Mouse (Mus musculus): ENCODE results near the gene Trappc3. TPM values are rescaled to one million over a fixed set of nuclear protein-coding genes. Genes with fewer than 3 reads are reported as not detected.
A peak's percentile ranks its signal among the peaks of the same experiment; 100 is the strongest.

Trappc3 gene
- polyA plus RNA-seq, 1 experiment: 29.6 TPM

DNA sequence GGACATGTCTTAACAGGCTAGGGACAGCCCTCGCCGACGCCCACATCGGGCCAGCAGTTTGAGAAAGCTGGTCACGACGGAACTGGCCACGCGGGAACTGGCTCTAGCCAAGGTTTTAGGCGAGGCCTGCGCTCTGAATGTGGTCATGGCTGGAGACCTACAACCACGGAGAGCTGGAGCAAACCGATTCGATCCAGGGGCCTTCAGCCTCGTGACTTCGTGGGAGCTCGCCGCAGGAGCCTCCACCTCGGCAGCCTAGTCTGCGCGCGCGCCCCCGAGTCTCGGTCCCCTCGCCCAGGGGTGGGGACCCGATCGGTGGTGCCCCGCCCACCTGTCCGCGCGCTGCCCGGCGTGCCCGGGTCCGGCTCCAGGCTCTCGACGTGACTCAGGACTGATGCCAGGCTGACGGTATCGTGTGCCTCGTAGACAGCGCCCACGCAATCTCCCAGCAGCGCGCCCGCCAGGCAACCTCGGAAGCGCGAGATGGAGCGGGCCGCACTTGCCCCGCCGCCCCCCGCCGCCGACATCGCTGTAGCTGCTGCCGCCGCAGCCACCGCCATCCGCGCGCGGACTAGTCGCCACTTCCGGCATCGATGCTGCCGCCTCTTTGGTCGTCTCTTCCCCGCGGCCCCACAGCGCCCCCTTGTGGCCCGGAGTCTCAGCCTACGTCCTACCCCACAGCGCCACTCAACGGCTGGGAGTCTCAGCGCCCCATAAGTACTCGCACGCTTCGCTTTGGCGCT lies 59.2 kb downstream of the Trappc3 start, which contains the start of gene Adprhl2:
Gene Adprhl2, minus strand, starts transcription at position 593 of the 743 bp plus-strand sequence.
- H3K4me3 ChIP-seq (replicated peaks): peak within 1 kb of the TSS; percentile 99
- peak; percentile 57; the same call in 1 of the 2 replicates for TF ChIP-seq FLI1 (IDR thresholded peaks at IDR 0.05; ENCODE audit: low read length)
- no peak for TF ChIP-seq GATA1 (IDR thresholded peaks at IDR 0.05; ENCODE audit: borderline replicate concordance, low read length)
- H3K4me1 ChIP-seq: peaks cover 44% of the 10 kb centered on the region
- H3K36me3 ChIP-seq (replicated peaks; ENCODE audit: low read length): peaks cover 37% of the 10 kb centered on the region
- H3K9me3 ChIP-seq: no peaks in the 10 kb centered on the region
- H3K27me3 ChIP-seq (replicated peaks): peaks cover 23% of the 10 kb centered on the region

DNA sequence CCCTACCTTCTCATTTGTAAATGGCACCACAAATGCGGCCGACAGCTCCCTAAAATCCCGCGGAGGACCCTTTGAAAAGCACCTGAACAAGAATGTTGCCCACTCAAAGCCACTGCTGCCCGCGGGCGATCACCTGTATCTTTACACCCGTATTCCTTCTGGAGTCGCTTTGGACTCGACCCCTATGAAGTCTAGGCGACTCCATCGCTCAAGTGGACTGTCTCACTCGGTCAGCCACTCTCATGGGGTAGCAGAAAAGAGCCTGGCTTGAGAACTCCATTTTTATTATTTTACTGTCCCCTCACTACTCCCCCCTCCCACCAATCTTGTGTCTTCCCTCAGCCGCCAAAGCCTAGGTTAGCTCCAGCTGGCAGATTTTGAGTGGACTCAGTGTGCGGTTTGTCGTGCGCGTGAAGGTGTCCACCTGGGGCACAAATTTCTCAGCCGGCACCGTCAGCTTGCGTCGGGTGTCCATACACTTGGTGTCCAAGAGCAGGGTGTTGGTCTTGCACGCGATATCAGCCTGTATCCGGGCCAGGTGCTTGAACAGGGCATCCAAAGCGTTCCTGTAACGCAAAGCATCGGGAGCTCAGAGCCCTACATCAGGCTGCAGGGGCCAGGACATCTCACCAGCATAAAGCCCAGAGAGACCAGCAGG lies 59.9 kb downstream of the Trappc3 start:
- Histone ChIP-seq H3K36me3 (replicated peaks; ENCODE audit: low read length) (peaks cover 30% of the 10 kb centered on the region), H3K9me3 (no peaks in the 10 kb centered on the region), H3K4me1 (peaks cover 41% of the 10 kb centered on the region), H3K4me3 (replicated peaks) (peak overlapping the region; percentile 99), H3K27me3 (replicated peaks) (peaks cover 23% of the 10 kb centered on the region)
- TF ChIP-seq FLI1 (IDR thresholded peaks at IDR 0.05; ENCODE audit: low read length) (no peak), GATA1 (IDR thresholded peaks at IDR 0.05; ENCODE audit: borderline replicate concordance, low read length) (no peak)

DNA sequence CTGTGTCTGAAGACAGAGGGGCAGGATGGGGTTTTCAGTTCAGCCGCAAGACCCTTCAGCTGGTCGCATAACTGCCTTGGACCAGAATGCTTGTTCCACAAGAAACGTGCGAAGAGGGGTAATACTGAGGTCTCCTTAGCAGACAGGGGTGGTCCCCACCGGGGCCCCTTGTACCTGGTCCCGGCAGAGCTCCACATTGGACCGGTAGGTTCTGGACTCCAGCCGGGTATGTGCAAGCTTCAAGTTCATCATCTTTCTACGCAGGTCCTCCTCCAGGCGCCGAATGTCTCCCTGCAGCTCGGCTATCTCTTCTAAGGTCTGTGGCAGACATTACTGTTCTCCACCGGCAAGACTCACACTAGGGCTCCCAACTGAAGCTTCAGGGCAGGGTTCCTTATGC lies 60.5 kb downstream of the Trappc3 start:
- Histone ChIP-seq H3K36me3 (replicated peaks; ENCODE audit: low read length) (peaks cover 24% of the 10 kb centered on the region), H3K4me1 (peaks cover 39% of the 10 kb centered on the region), H3K4me3 (replicated peaks) (no peak overlapping the region), H3K9me3 (no peaks in the 10 kb centered on the region), H3K27me3 (replicated peaks) (peaks cover 26% of the 10 kb centered on the region)
- TF ChIP-seq FLI1 (IDR thresholded peaks at IDR 0.05; ENCODE audit: low read length): no peak
- no peak for TF ChIP-seq GATA1 (IDR thresholded peaks at IDR 0.05; ENCODE audit: borderline replicate concordance, low read length)

DNA sequence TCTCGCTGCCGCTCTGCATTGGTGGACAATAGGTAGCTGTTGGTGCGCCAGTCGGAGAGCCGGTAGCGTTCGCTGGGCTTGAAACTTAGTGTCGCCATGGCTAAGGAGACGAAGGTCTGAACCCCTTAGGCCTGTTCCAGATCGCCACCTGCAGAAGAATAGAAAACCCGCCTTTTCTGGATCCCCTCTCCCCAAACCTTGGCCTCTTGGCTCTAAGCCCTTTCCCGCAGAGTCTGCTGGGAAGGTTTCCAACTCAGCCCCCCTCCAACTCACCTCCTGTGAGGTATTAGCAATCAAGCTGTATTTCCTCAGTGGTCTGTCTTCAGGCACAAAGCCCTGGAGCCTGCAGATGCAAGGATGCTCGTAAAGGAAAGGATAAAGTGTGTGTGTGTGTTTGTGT lies 62.7 kb downstream of the Trappc3 start:
- H3K27me3 ChIP-seq (replicated peaks): peaks cover 26% of the 10 kb centered on the region
- peaks cover 34% of the 10 kb centered on the region for H3K4me1 ChIP-seq
- H3K36me3 ChIP-seq (replicated peaks; ENCODE audit: low read length): peaks cover 2% of the 10 kb centered on the region
- no peak for TF ChIP-seq GATA1 (IDR thresholded peaks at IDR 0.05; ENCODE audit: borderline replicate concordance, low read length)
- no peak for TF ChIP-seq FLI1 (IDR thresholded peaks at IDR 0.05; ENCODE audit: low read length)
- H3K4me3 ChIP-seq (replicated peaks): no peak overlapping the region
- no peaks in the 10 kb centered on the region for H3K9me3 ChIP-seq

- Histone ChIP-seq H3K4me3 (replicated peaks) (peak within 1 kb of the TSS; percentile 67), H3K4me1 (peaks cover 29% of the 10 kb centered on the region), H3K36me3 (replicated peaks; ENCODE audit: low read length) (no peaks in the 10 kb centered on the region), H3K27me3 (replicated peaks) (peaks cover 26% of the 10 kb centered on the region), H3K9me3 (no peaks in the 10 kb centered on the region)
- no peak for TF ChIP-seq GATA1 (IDR thresholded peaks at IDR 0.05; ENCODE audit: borderline replicate concordance, low read length)
- TF ChIP-seq FLI1 (IDR thresholded peaks at IDR 0.05; ENCODE audit: low read length): no peak
Observed at GRCm38 (mm10) chr4:126325281-126325861, 63.2 kb downstream of the Trappc3 start, which contains the start of gene Tekt2. Gene Tekt2 (minus strand): TSS chr4:126325688.

Other genes starting within 250 kb of the Trappc3 start
- gene Csf3r, start 237.8 kb upstream of the Trappc3 start, polyA plus RNA-seq (2012; ENCODE audit: insufficient read depth, low replicate concordance): 11.1 and 42.3 TPM in 2 replicates
- gene Mrps15, start 215.4 kb upstream of the Trappc3 start, polyA plus RNA-seq (2012; ENCODE audit: insufficient read depth, low replicate concordance): 107 and 153 TPM in 2 replicates
- not detected in 2 replicates for gene Oscp1, start 203.8 kb upstream of the Trappc3 start, polyA plus RNA-seq (2012; ENCODE audit: insufficient read depth, low replicate concordance)
- 9.2 and 19.0 TPM in 2 replicates for gene Lsm10, start 165.7 kb upstream of the Trappc3 start, polyA plus RNA-seq (2012; ENCODE audit: insufficient read depth, low replicate concordance)
- 99.5 and 105 TPM in 2 replicates for gene Stk40, start 158.4 kb upstream of the Trappc3 start, polyA plus RNA-seq (2012; ENCODE audit: insufficient read depth, low replicate concordance)
- gene Eva1b, start 114.6 kb upstream of the Trappc3 start, polyA plus RNA-seq (2012; ENCODE audit: insufficient read depth, low replicate concordance): 18.4 and 56.4 TPM in 2 replicates
- 0.16 and 1.2 TPM in 2 replicates for gene Sh3d21, start 98.8 kb upstream of the Trappc3 start, polyA plus RNA-seq (2012; ENCODE audit: insufficient read depth, low replicate concordance)
- gene Thrap3, start 59.6 kb upstream of the Trappc3 start, polyA plus RNA-seq (2012; ENCODE audit: insufficient read depth, low replicate concordance): 40.8 and 101 TPM in 2 replicates
- 90.9 and 105 TPM in 2 replicates for gene Map7d1, start 6.0 kb upstream of the Trappc3 start, polyA plus RNA-seq (2012; ENCODE audit: insufficient read depth, low replicate concordance)
- gene Col8a2, start 24.5 kb downstream of the Trappc3 start, polyA plus RNA-seq (2012; ENCODE audit: insufficient read depth, low replicate concordance): not detected in 2 replicates
- 28.0 and 35.0 TPM in 2 replicates for gene Adprhl2, start 59.4 kb downstream of the Trappc3 start, polyA plus RNA-seq (2012; ENCODE audit: insufficient read depth, low replicate concordance)
- gene Tekt2, start 63.4 kb downstream of the Trappc3 start, polyA plus RNA-seq (2012; ENCODE audit: insufficient read depth, low replicate concordance): not detected in 2 replicates
- 0.02 and 4.4 TPM in 2 replicates for gene Ago3, start 167.2 kb downstream of the Trappc3 start, polyA plus RNA-seq (2012; ENCODE audit: insufficient read depth, low replicate concordance)
- gene Ago1, start 206.3 kb downstream of the Trappc3 start, polyA plus RNA-seq (2012; ENCODE audit: insufficient read depth, low replicate concordance): 2.3 and 3.6 TPM in 2 replicates

Measured in megakaryocyte, embryonic 14.5 days (primary cell).